Mouse (Mus musculus) heart, embryonic 12.5 days (tissue): ENCODE data around the gene Vdr. TPM values are rescaled to one million over a fixed set of nuclear protein-coding genes. Genes with fewer than 3 reads are reported as not detected.

Experiments used
- ATAC-seq: fragments of 200-750 bp; cut with Nextera tagmentation; 2 replicates; pipeline ENCODE4 v1.8.0; 2017; ENCODE audit warnings: moderate TSS enrichment, moderate library complexity; ENCODE audit not compliant: insufficient number of reproducible peaks, low FRiP score
- H3K27ac ChIP-seq: fragments of 300-500 bp; sonication (generic); 2 replicates; pipeline ENCODE4 v1.5.1; 2016; ENCODE audit warnings: mild to moderate bottlenecking, moderate library complexity; ENCODE audit not compliant: poor library complexity, severe bottlenecking
- H3K27me3 ChIP-seq: fragments of 300-500 bp; sonication (generic); replicated peaks from 2 replicates; pipeline ENCODE4 v1.6.1; 2016; ENCODE audit warnings: mild to moderate bottlenecking, moderate library complexity
- H3K36me3 ChIP-seq: fragments of 300-500 bp; sonication (generic); 2 replicates; pipeline ENCODE4 v1.6.1; 2016; ENCODE audit warnings: mild to moderate bottlenecking, moderate library complexity
- H3K4me1 ChIP-seq: fragments of 300-500 bp; sonication (generic); replicated peaks from 2 replicates; pipeline ENCODE4 v1.6.1; 2016; ENCODE audit warnings: mild to moderate bottlenecking
- H3K4me2 ChIP-seq: fragments of 300-500 bp; sonication (generic); 2 replicates; pipeline ENCODE4 v1.6.1; 2016; ENCODE audit warnings: mild to moderate bottlenecking, moderate library complexity
- H3K4me3 ChIP-seq: fragments of 300-500 bp; sonication (generic); 2 replicates; pipeline ENCODE4 v1.5.1; 2016; ENCODE audit warnings: mild to moderate bottlenecking
- H3K9ac ChIP-seq: fragments of 300-500 bp; sonication (generic); 2 replicates; pipeline ENCODE4 v1.6.1; 2016; ENCODE audit warnings: mild to moderate bottlenecking, moderate library complexity
- H3K9me3 ChIP-seq: fragments of 300-500 bp; sonication (generic); replicated peaks from 2 replicates; pipeline ENCODE4 v1.6.1; 2016; ENCODE audit warnings: mild to moderate bottlenecking, moderate library complexity
- WGBS: fragments of 180-500 bp; shearing (Covaris S2); methylation state at CpG from one replicate; pipeline ENCODE4 v1.1.7; 2016; 5-methylcytosine and 5-hydroxymethylcytosine counted together
- polyA plus RNA-seq: library from polyadenylated mRNA; unstranded; fragments of >200 nt; fragmentation: Nextera tagmentation; extraction: Ambion mirVana; gene quantifications from 2 replicates; pipeline ENCODE4 v1.2.1, GENCODE M21; 2016

Vdr gene
- polyA plus RNA-seq, 1 experiment from 2014 or later = 1.4 TPM

GRCm38 (mm10) chr15:97863494-97863881, 46.9 kb downstream of the Vdr start:
- H3K4me2 ChIP-seq = no peak overlapping the region

GRCm38 (mm10) chr15:97862881-97863493, 47.4 kb downstream of the Vdr start:
- 0 out of 2 replicates have a peak overlapping the region, but pooled peaks have one; percentile 16 for H3K4me2 ChIP-seq
- H3K27ac ChIP-seq = no peak overlapping the region
- no peaks in the 10 kb centered on the region for H3K36me3 ChIP-seq
- H3K9ac ChIP-seq = no peak overlapping the region
- peaks cover 21% of the 10 kb centered on the region for H3K27me3 ChIP-seq
- ATAC-seq = no peak
- peaks cover 30% of the 10 kb centered on the region for H3K4me1 ChIP-seq
- H3K9me3 ChIP-seq = peaks cover 13% of the 10 kb centered on the region
- WGBS = 24% methylated on average over 14 of the region's 14 CpGs
- no peak overlapping the region for H3K4me3 ChIP-seq

More at GRCm38 (mm10) chr15:97863494-97863881, 46.9 kb downstream of the Vdr start:
- Histone ChIP-seq H3K9me3 (peaks cover 13% of the 10 kb centered on the region), H3K9ac (no peak overlapping the region), H3K36me3 (no peaks in the 10 kb centered on the region), H3K4me3 (no peak overlapping the region), H3K27me3 (peaks cover 18% of the 10 kb centered on the region), H3K4me1 (peaks cover 30% of the 10 kb centered on the region), H3K27ac (no peak overlapping the region)
- WGBS = 58% methylated on average over 18 of the region's 18 CpGs
- no peak for ATAC-seq

GRCm38 (mm10) chr15:97860353-97860752, 50.1 kb downstream of the Vdr start:
- Histone ChIP-seq H3K4me2 (no peak overlapping the region), H3K9ac (no peak overlapping the region), H3K27me3 (peaks cover 48% of the 10 kb centered on the region), H3K9me3 (no peaks in the 10 kb centered on the region), H3K36me3 (no peaks in the 10 kb centered on the region), H3K4me3 (no peak overlapping the region), H3K27ac (no peak overlapping the region), H3K4me1 (peaks cover 30% of the 10 kb centered on the region)
- WGBS = 88% methylated on average over 3 of the region's 3 CpGs
- no peak for ATAC-seq

GRCm38 (mm10) chr15:97858431-97858830, 52.0 kb downstream of the Vdr start:
- ATAC-seq = no peak
- Histone ChIP-seq H3K36me3 (no peaks in the 10 kb centered on the region), H3K4me1 (peaks cover 10% of the 10 kb centered on the region), H3K9ac (no peak overlapping the region), H3K9me3 (no peaks in the 10 kb centered on the region), H3K4me2 (no peak overlapping the region), H3K4me3 (no peak overlapping the region), H3K27me3 (peaks cover 50% of the 10 kb centered on the region), H3K27ac (no peak overlapping the region)
- 75% methylated on average over 4 of the region's 4 CpGs for WGBS

GRCm38 (mm10) chr15:97854551-97854950, 55.9 kb downstream of the Vdr start:
- no peaks in the 10 kb centered on the region for H3K36me3 ChIP-seq
- ATAC-seq = no peak
- H3K4me2 ChIP-seq = no peak overlapping the region
- H3K4me1 ChIP-seq = no peaks in the 10 kb centered on the region
- no peaks in the 10 kb centered on the region for H3K9me3 ChIP-seq
- no peak overlapping the region for H3K9ac ChIP-seq
- WGBS = 36% methylated on average over 6 of the region's 6 CpGs
- H3K27ac ChIP-seq = no peak overlapping the region
- H3K4me3 ChIP-seq = no peak overlapping the region
- peaks cover 44% of the 10 kb centered on the region for H3K27me3 ChIP-seq

GRCm38 (mm10) chr15:97854059-97854458, 56.4 kb downstream of the Vdr start:
- WGBS = 34% methylated on average over 8 of the region's 8 CpGs
- H3K9ac ChIP-seq = no peak overlapping the region
- peaks cover 39% of the 10 kb centered on the region for H3K27me3 ChIP-seq
- H3K4me2 ChIP-seq = no peak overlapping the region
- no peaks in the 10 kb centered on the region for H3K9me3 ChIP-seq
- no peaks in the 10 kb centered on the region for H3K36me3 ChIP-seq
- ATAC-seq = no peak
- H3K27ac ChIP-seq = no peak overlapping the region
- H3K4me3 ChIP-seq = no peak overlapping the region
- no peaks in the 10 kb centered on the region for H3K4me1 ChIP-seq

GRCm38 (mm10) chr15:97852291-97852690, 58.1 kb downstream of the Vdr start:
- no peaks in the 10 kb centered on the region for H3K4me1 ChIP-seq
- no peak overlapping the region for H3K4me2 ChIP-seq
- no peaks in the 10 kb centered on the region for H3K9me3 ChIP-seq
- peaks cover 23% of the 10 kb centered on the region for H3K27me3 ChIP-seq
- 92% methylated on average over 3 of the region's 3 CpGs for WGBS
- no peak overlapping the region for H3K27ac ChIP-seq
- no peaks in the 10 kb centered on the region for H3K36me3 ChIP-seq
- H3K9ac ChIP-seq = no peak overlapping the region
- no peak overlapping the region for H3K4me3 ChIP-seq
- no peak for ATAC-seq

GRCm38 (mm10) chr15:97851011-97851410, 59.4 kb downstream of the Vdr start:
- Histone ChIP-seq H3K27ac (no peak overlapping the region), H3K36me3 (no peaks in the 10 kb centered on the region), H3K27me3 (peaks cover 10% of the 10 kb centered on the region), H3K4me2 (no peak overlapping the region), H3K9ac (no peak overlapping the region), H3K9me3 (no peaks in the 10 kb centered on the region; the same call in 1 of the 2 replicates), H3K4me3 (no peak overlapping the region), H3K4me1 (no peaks in the 10 kb centered on the region)
- 67% methylated on average over 5 of the region's 5 CpGs for WGBS
- ATAC-seq = no peak

GRCm38 (mm10) chr15:97850441-97850840, 60.0 kb downstream of the Vdr start:
- peaks cover 5% of the 10 kb centered on the region for H3K27me3 ChIP-seq
- no peaks in the 10 kb centered on the region; the same call in 1 of the 2 replicates for H3K9me3 ChIP-seq
- no peak overlapping the region for H3K4me2 ChIP-seq
- H3K9ac ChIP-seq = no peak overlapping the region; the same call in 1 of the 2 replicates
- no peak overlapping the region for H3K27ac ChIP-seq
- H3K36me3 ChIP-seq = no peaks in the 10 kb centered on the region
- no peaks in the 10 kb centered on the region for H3K4me1 ChIP-seq
- WGBS = 24% methylated on average over 2 of the region's 2 CpGs
- no peak overlapping the region for H3K4me3 ChIP-seq
- no peak for ATAC-seq

GRCm38 (mm10) chr15:97849116-97849911, 61.1 kb downstream of the Vdr start:
- H3K4me1 ChIP-seq = no peaks in the 10 kb centered on the region; the same call in 1 of the 2 replicates
- WGBS = 7% methylated on average over 19 of the region's 19 CpGs
- peak overlapping the region; percentile 64 for H3K9ac ChIP-seq
- H3K9me3 ChIP-seq = no peaks in the 10 kb centered on the region; the same call in 1 of the 2 replicates
- H3K4me3 ChIP-seq = peak overlapping the region; percentile 34
- peak overlapping the region; percentile 76 for H3K4me2 ChIP-seq
- peak overlapping the region; percentile 22; the same call in 1 of the 2 replicates for H3K27ac ChIP-seq
- ATAC-seq = peak; percentile 63
- H3K36me3 ChIP-seq = no peaks in the 10 kb centered on the region
- no peaks in the 10 kb centered on the region for H3K27me3 ChIP-seq

- ATAC-seq = no peak
- H3K36me3 ChIP-seq = no peaks in the 10 kb centered on the region
- H3K9ac ChIP-seq = no peak overlapping the region
- H3K9me3 ChIP-seq = no peaks in the 10 kb centered on the region; the same call in 1 of the 2 replicates
- peaks cover 6% of the 10 kb centered on the region; the same call in 1 of the 2 replicates for H3K27me3 ChIP-seq
- H3K4me2 ChIP-seq = no peak overlapping the region
- WGBS = 84% methylated on average over 2 of the region's 2 CpGs
- no peak overlapping the region for H3K4me3 ChIP-seq
- no peak overlapping the region for H3K27ac ChIP-seq
- no peaks in the 10 kb centered on the region; the same call in 1 of the 2 replicates for H3K4me1 ChIP-seq
Observed at GRCm38 (mm10) chr15:97847866-97848265, 62.6 kb downstream of the Vdr start.
